Mouse (Mus musculus) CD4-positive, CD25-positive, alpha-beta regulatory T cell, adult 2 months (primary cell): ENCODE data around the gene Bhlha9.
"Not testable (repeated sequence)": the region's sequence is repeated elsewhere in the genome, so short reads cannot be mapped to it uniquely, and the experiment has no call there.

Experiments
- DNase-seq: peaks from one replicate; pipeline ENCODE4 v3.0.0-alpha.2; 2012; ENCODE audit warnings: low read depth, low spot score

Gene Bhlha9

DNA sequence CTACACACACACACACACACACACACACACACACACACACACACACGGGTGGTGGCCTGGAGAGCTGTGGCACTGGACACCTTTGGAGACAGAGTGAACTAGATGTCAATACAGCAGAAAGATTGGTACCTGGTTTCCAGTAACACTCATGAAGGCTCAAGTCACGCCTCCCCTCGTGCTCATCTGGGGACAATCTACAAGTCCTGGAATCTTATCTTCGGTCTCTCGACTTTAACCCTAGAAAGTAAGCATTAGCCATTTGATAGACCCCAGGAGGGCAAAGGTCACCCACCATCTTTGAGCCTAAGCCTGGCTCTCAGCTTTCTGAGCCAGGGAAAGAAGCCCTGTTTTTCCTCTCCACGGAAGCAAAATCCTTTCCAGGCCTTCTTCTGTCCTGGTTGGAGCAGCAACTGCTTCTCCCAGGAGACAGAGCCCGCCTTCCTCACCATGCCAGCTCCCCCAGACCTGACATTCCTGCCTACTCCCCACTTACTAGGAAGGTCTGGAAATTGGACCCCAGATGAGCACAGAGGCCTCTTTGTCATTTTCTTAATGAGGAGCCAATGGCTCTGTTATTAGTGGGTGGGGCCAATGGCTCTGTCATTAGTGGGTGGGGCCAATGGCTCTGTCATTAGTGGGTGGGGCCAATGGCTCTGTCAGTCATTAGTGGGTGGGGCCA is 10.3 kb upstream of the Bhlha9 start:
- DNase-seq = no peak

DNA sequence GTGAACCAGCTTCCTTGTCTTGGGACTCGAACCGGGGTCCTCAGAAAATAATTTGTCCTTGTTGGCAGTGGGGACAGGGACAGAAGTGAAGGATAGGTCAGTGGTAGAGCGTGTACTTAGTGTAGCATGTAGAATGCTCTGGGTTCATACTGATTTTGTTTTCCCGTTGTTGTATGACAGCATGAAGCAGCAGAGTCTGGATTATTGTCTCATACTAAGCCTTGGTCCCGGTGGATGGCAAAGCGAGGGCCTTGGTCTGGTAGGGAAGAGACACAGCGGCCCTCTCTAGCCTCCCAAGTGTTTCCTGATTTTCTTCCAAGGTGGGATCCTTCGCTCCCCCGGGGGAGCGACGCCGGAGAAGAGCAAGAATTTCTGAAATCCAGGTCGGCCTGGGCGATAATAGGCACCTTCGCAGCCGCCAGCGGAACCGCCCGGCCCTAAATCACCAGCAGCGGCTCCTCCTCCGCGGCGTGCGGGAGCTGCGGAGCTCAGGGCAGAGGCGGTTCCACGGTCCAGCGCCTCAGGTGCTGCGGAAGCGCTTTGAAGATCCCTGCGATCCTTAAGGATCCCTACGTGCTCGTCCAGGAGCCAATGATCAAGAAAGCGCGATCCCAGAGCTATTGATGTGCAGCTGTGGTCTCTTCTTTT is 6.1 kb upstream of the Bhlha9 start:
- DNase-seq = no peak

DNA sequence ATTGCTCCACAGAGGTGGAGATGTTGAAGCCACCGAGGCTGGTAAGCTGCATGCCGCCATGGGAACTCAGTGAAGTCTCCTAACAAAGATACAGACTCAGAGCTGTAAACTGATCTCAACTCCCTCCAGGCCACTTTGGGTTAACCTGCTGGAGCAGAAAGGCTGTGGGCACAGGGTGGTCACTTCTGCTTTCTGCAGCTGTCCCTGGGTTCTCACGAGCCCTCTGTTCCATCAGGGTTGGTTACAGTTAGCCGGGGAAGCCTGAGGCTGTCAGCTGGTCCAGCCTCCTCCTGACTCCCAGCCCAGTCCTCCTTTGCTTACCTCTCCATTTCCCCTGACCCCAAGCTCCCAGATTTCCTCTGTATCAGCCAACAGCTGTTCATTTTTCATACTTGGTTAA is 4.5 kb upstream of the Bhlha9 start:
- DNase-seq = no peak

DNA sequence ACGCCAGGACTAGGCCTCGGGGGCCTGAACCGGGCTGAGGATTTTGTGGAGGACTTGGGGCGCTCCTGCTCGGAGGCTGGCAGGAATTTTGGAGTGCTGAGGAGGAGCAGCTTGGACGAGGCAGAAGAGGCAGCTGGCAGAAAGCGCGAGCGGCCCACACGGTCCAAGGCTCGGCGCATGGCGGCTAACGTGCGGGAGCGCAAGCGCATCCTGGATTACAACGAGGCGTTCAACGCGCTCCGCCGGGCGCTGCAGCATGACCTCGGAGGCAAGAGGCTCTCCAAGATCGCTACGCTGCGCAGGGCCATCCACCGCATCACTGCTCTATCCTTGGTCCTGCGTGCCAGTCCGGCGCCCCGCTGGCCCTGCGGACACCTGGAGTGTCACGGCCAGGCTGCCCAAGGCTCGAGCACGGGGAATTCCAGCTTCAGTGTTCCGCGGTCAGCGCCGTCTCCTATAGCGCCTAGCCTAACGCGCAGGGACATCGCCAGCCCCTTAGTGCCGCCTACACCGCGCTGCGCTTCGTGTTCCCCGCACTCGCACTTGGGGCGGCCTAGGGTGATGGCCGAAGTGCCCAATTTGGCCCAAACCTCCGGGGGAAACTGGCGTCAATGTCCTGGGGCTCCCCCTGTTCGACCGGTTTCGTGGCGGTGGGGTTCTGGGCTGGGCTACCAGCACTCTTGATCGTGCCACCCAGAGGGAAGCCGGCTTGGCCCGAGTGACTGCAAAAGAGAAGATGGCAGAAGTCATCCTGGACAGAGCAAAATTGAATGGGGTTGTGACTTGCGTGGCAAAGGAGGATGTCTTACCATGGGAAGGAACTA is 503 bp downstream of the Bhlha9 start:
- DNase-seq = no peak

DNA sequence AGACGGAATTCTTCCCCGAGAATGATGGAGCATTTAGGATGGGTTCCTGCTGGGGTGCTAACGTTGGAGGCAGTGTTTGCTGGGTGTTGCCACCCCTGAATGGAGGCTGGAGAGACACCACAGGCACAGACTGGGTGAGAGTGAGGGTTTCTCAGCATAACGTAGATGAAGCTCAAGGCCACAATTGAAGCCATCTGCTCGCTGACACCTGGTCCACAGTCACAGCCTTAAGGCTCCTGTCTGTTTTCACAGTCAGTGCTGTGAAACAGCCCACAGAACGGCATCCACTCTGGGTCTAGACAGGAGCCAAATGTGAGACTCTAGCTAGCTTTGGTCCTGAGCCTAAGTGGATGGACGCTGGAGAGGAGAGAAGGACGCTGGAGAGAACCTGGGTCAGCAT is 1.9 kb downstream of the Bhlha9 start:
- DNase-seq = no peak

DNA sequence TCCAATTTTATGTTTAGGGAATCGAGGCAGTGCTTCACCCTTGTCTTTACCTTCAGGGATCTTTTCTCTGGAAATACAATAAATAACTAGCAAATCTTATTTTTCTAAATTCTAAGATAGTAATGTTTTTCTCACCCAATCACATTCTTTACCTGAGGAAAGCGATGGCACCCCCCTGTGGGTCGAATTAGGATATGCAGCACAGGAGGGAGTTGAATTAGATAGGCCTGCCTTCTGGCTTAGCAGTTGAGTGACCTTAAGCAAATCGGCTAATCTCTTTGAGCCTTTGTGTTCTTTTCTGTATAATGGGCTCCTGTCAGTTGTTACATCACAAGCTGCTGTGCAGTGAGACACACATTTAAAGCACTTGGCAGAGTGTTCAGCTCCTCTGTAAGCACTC is 2.4 kb downstream of the Bhlha9 start:
- DNase-seq = no peak

DNA sequence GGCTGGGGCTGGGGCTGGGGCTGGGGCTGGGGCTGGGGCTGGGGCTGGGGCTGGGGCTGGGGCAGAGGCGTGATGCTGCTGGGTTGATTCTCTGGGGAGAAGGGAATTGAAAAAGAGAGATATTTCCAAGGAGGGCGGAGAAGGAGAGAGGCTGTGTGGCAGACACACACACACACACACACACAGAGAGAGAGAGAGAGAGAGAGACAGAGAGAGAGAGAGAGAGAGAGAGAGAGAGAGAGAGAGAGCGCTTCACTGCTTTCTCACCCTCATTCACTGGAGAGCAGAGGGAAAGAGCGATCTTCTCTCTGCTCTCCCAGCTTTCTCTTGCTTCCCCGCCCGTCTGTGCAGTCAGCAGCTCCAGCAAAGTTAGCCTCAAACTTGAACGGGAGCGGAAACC is 7.2 kb downstream of the Bhlha9 start, which contains the start of gene Trarg1:
Trarg1 (plus strand) TSS at position 301 of the 400 bp plus-strand sequence.
- not testable (repeated sequence) for DNase-seq

DNA sequence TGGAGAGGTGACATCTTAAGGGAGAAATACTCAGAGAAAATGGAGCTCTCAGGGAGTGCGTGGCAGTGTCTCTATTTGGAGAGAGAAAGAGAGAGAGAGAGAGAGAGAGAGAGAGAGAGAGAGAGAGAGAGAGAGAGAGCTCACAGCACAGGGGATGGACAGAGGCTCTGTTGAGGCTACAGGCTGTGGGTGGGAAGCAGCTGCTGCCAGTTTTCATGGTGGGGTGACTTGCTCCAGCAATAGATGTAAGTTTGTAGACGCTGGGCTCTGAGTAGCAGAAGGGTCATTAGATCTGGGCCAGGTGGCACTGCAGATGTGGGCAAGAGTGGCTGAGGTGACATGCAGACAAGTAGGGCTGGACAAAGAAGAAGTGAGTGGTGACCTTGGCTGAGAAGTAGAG is 13.3 kb downstream of the Bhlha9 start:
- DNase-seq = no peak

DNA sequence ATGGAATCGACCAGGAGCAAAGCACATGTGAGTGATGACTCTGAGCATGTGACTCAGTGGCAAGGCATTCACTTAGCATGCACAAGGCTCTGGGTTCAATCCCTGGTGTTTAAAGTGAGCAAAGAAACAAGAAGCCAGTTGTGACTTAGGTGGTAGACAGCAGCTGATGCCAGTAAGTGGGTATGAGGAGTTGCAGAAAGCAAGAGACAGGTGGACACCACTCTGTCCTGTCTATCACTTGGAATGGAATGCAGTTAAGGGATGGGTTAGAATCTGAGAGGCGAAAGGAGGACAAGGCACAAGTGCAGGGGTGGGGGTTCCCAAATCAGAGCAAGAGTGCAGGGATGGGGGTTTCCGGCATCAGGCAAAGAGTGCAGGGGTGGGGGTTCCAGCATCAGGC is 19.8 kb downstream of the Bhlha9 start:
- no peak for DNase-seq

DNA sequence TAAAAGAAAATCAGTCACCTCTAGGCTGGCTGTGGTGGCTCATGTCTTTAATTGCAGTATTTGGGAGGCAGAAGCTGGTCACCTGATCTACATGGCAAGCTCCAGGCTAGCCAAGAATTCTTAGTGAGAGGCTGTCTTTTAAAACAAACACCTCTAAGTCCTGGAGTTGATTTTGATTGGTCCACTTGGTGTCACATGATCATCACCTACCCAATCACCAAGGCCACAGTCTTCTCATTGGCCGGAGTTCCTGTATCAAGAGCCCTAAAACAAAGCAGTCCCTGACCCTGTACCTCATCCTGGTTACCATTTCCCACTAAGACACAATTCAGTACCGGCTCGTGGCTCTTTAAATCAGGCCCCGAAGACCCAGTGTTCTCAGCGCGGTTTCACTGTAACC is 23.5 kb downstream of the Bhlha9 start:
- DNase-seq = peak; percentile 22

DNA sequence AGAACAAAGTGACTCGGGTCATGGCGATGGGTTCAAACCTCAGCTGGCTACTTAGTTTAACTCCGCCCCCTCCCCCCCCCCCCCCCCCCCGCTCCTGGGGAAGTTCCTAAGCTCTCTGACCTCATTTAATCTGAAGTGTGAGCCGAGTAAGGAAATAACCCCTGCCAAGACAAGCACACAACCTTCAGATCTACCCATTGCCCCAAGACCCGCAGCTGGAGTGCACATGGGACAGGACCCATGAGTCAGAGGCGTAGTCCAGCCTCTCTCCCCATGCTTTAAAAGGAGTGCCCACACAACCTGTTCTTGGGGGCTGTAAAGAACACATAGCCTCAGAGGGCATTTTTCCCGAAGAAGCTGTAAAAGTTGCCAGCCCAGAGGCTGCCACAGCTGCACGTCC is 27.4 kb downstream of the Bhlha9 start:
- no peak for DNase-seq

DNA sequence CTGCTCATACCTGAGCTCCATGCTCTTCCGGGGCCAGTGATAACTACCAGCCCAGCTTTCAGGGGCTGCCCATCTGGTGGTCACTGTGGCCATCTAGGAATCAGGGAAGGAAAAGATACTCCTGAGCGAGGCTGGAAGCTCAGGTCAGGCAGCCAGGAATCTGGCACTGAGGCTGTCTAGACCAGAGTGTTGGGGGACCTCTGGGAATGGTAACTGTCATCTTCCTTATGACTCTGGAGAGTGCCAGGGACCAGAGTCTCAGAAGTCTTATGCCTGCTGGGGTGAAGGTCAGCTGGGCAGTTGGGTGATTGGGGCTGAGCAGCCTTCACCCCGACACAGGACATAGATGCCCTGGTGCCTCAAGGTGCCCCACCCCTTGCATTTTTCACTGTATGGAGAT is 35.4 kb downstream of the Bhlha9 start:
- no peak for DNase-seq

DNA sequence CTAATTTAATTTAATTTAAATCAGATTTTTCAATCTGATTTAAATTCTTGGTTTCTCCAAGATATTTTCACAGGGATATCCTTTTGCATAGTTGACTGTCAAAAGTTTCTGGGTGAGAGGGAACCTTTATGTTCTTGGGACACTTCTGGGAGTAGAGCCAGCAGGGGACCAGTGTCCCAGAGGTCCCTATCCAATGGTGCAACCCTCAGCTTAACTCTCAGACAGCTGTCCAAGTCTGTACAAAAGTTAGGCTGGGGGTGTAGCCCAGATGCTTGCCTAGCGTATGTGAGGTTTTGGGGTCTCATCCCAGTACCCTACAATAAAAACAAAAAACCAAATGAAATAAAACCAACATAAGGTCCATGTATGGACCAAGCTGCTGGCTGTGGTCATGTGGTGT is 35.8 kb downstream of the Bhlha9 start:
- DNase-seq = no peak

DNA sequence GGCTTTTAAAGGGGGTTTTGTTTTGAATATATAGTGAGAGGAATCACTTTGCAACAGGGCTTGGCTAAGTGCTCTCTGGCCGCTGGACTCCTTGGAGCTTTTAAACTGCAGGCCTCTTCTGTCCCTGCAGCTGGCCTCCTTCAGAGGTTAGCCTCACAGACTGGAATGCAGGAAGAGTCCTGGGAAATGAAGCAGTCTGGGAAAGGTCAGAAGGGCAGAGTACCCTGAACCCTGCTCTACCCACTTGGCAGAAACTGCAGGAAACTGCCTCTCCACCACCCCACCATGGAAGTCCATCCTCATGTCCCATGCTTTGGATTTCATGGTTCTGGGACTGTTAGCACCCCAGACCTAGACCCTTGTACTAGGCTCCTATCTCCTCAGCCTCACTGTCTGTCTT is 36.6 kb downstream of the Bhlha9 start:
- no peak for DNase-seq

DNA sequence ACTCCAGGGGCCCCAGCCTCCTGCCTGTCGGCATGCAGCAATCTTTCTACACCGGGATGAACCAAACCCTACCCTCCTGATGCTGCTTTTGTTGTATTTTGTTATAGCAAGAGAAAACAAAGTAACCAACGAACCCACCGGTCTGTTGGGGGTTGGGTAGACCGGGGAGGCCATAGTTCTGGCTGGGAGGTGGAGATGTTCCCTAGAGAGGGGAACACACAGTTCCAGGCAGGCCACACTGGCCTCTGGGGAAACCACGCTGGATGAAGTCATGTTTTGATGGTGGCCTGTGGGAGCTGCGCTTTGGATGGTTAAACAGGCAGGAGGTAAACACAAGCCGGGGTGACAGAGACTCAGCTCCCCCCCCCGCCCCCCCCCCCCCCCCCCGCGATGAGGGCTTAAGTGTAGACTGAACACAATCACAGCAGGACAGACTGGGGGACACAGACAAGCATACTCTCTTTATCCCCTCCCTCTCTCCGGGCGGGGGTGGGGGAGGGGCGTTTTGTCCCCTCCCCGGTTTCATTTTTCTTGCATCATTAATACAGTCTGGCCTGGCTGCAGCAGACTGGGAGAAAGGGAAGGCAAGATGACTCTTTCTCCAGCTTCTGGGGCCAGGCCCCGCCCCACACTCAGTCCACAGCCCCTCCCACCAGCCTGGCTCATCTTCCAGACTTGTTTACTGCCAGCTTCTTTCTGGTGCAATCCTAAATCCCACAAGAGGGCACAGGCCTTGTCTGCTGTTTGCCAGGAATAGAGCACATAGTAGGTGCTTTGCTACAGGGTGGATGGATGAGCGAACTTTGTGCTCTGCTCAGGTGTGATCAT is 37.6 kb downstream of the Bhlha9 start:
- no peak for DNase-seq

DNA sequence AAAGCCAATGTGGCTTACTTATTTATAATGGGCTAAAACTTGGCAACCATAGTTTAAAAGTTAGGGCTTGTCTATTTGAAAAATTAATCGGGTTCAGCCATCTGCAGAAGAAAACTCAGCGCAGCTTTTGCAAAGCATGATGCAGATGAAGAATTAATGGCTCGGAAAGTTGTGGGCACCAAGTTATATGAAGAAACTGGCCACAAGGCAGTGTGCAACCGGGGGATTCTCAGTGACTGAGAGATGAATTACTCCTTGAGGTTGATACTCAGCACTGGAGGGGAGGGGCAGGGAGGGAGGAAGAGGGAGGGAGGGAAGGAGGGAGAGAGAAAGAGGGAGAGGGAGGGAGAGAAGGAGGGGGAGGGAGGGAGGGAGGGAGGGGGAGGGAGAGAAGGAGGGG is 44.7 kb downstream of the Bhlha9 start:
- DNase-seq = no peak
